Mouse (Mus musculus) adrenal gland, postnatal 10 days (tissue): ENCODE data around the gene Fto. TPM values are rescaled to one million over a fixed set of nuclear protein-coding genes. Genes with fewer than 3 reads are reported as not detected.

Experiments
- DNase-seq: peaks from one replicate; pipeline ENCODE4 v3.0.0; 2021; ENCODE audit warnings: mixed read lengths
- total RNA-seq, 2 experiments: library from RNA; stranded (reverse); gene quantifications; 2 replicates each; pipeline ENCODE4 v1.2.3; 2021

The Fto gene
- total RNA-seq, 2 experiments from 2014 or later: 64.6 to 79.4 TPM

GRCm38 (mm10) chr8:91324271-91324670 is 10.9 kb downstream of the Fto start:
- DNase-seq: no peak

- no peak for DNase-seq
These were observed 11.6 kb downstream of the Fto start for GRCm38 (mm10) chr8:91324916-91325315.

GRCm38 (mm10) chr8:91326018-91326417 is 12.7 kb downstream of the Fto start:
- no peak for DNase-seq

GRCm38 (mm10) chr8:91326946-91327345 is 13.6 kb downstream of the Fto start:
- no peak for DNase-seq

GRCm38 (mm10) chr8:91327471-91328205 is 14.3 kb downstream of the Fto start:
- DNase-seq: no peak

GRCm38 (mm10) chr8:91329056-91329455 is 15.7 kb downstream of the Fto start:
- no peak for DNase-seq

- DNase-seq: no peak
These were observed 16.1 kb downstream of the Fto start for GRCm38 (mm10) chr8:91329461-91329850.

GRCm38 (mm10) chr8:91338389-91339154 is 25.2 kb downstream of the Fto start:
- DNase-seq: no peak

GRCm38 (mm10) chr8:91339651-91340050 is 26.3 kb downstream of the Fto start:
- no peak for DNase-seq

GRCm38 (mm10) chr8:91340746-91341145 is 27.4 kb downstream of the Fto start:
- no peak for DNase-seq

- DNase-seq: no peak
These were observed 28.9 kb downstream of the Fto start for GRCm38 (mm10) chr8:91342196-91342595.

- no peak for DNase-seq
These were observed 29.5 kb downstream of the Fto start for GRCm38 (mm10) chr8:91342798-91343197.

- no peak for DNase-seq
These were observed 31.3 kb downstream of the Fto start for GRCm38 (mm10) chr8:91344659-91345058.

GRCm38 (mm10) chr8:91347146-91347545 is 33.8 kb downstream of the Fto start:
- DNase-seq: no peak

GRCm38 (mm10) chr8:91347595-91347994 is 34.3 kb downstream of the Fto start:
- no peak for DNase-seq

- no peak for DNase-seq
These were observed 36.5 kb downstream of the Fto start for GRCm38 (mm10) chr8:91349816-91350215.

- no peak for DNase-seq
These were observed 37.3 kb downstream of the Fto start for GRCm38 (mm10) chr8:91350628-91351027.

- DNase-seq: no peak
These were observed 39.3 kb downstream of the Fto start for GRCm38 (mm10) chr8:91352598-91352997.

GRCm38 (mm10) chr8:91353062-91353461 is 39.7 kb downstream of the Fto start:
- DNase-seq: no peak

GRCm38 (mm10) chr8:91353907-91354306 is 40.6 kb downstream of the Fto start:
- no peak for DNase-seq

GRCm38 (mm10) chr8:91355301-91355905 is 42.1 kb downstream of the Fto start:
- DNase-seq: no peak

GRCm38 (mm10) chr8:91355956-91356699 is 42.8 kb downstream of the Fto start:
- DNase-seq: no peak
